Mouse (Mus musculus) frontal cortex, postnatal 25 days (tissue): ENCODE data around the gene Ccnf.

Source experiments
- DNase-seq, 2 experiments: peaks; one replicate each; pipeline ENCODE4 v3.0.0; 2022; ENCODE audit warnings: low spot score in 2 of 2

Gene Ccnf

DNA sequence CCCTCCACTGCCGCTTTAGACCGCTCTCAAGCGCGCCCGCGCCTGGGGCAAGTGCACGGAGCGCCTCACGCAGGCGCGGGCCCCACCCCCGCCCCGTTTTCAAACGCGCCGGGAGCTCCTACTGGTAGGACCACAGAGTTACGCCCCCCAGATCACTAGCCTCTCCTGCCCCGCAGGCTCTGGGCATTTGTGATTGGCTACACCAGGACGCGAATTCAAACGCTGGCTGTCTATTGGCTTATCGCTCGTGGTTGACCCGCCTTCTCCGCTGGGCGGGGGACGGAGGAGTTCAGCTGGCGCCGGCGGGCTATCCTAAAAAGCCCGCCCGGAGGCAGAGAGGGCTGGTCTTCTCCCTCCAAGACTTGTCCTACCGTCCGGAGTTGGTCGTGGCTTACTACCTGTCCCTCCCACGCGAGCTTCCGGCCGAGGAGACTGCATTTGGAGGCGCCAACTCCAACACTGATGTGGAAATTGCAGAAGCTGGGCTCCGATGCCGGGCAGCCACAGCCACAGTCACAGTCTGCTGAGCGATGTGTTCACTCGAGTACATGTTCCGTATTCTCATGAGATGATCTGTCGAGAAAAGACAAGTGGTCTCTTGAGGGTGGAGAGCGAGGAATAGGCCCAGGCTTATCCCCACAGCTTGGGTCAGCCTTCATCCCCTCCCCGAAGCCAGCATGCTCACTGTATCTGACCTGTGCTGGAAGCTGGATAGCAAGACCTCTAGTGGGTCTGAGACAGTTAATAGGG is at the start of gene Ccnf:
Gene Ccnf, minus strand, starts transcription at position 165 of the 750 bp plus-strand sequence.
- DNase-seq: peak; percentile 82 to 94

GRCm38 (mm10) chr17:24300651-24301050 is 49.4 kb upstream of the Ccnf start:
- DNase-seq: no peak

GRCm38 (mm10) chr17:24289338-24289737 is 38.1 kb upstream of the Ccnf start:
- no peak for DNase-seq

GRCm38 (mm10) chr17:24288477-24288876 is 37.2 kb upstream of the Ccnf start:
- DNase-seq: no peak

DNA sequence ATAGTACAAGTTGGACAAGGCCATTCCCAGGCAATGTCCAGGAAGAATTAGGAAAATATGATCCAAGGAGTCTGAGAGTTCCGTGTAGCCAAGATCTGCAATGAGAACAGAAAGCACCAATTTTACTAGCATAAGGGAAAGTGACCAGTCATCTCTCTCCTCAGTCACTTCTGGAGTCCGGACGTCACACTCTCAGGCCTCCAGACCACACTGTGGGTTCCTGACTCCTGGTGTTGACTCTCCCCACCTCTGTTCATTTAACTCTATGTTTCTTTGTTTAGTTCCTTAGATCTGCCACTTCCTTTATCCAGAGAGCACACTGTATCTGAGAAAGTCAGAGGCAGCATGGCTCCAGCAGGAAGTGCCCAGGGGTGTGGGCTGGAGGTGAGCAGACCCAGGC is 34.4 kb upstream of the Ccnf start:
- DNase-seq: no peak

GRCm38 (mm10) chr17:24283266-24283818 is 32.1 kb upstream of the Ccnf start:
- DNase-seq: no peak

GRCm38 (mm10) chr17:24282637-24283036 is 31.4 kb upstream of the Ccnf start:
- DNase-seq: no peak

- DNase-seq: no peak
These were observed 28.6 kb upstream of the Ccnf start for GRCm38 (mm10) chr17:24279907-24280306.

DNA sequence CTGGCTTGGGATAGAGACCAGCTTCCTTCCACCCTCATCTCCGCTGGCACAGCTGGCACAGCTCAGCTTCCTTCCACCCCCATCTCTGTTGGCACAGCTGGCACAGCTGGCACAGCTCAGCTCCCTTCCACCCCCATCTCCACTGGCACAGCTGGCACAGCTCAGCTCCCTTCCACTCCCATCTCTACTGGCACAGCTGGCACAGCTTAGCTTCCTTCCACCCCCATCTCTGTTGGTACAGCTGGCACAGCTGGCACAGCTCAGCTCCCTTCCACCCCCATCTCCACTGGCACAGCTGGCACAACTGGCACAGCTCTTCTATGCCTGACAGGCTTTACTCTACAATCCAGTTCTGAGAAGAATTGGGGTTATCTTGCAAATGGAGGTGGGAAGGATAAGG is 15.8 kb upstream of the Ccnf start:
- no peak for DNase-seq

GRCm38 (mm10) chr17:24264766-24265165 is 13.5 kb upstream of the Ccnf start:
- DNase-seq: no peak

- DNase-seq: no peak
These were observed 9.2 kb upstream of the Ccnf start for GRCm38 (mm10) chr17:24260516-24260915.

- no peak for DNase-seq
These were observed 8.4 kb upstream of the Ccnf start for GRCm38 (mm10) chr17:24259702-24260101.

GRCm38 (mm10) chr17:24258981-24259380 is 7.7 kb upstream of the Ccnf start:
- DNase-seq: no peak

- no peak for DNase-seq
These were observed 1.0 kb upstream of the Ccnf start for GRCm38 (mm10) chr17:24252329-24252728.

DNA sequence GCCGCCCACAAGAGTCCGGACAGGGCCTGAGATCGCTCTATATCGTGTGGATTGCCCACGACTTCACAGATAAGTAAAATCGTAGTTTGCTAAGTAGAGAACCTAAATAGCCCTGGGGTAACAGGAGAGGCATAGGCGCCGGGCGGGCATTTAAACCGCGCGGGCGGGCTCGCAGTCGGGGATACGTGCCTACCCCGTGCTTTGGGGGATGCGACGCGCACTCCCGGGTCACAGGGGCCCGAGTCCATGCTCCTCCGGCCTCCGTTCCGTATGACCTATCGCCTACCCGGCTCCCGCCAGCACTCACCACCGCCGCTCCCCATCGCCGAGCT is 330 bp downstream of the Ccnf start:
- no peak for DNase-seq

GRCm38 (mm10) chr17:24248641-24249040 is 2.6 kb downstream of the Ccnf start:
- DNase-seq: no peak

- DNase-seq: no peak
These were observed 7.2 kb downstream of the Ccnf start for GRCm38 (mm10) chr17:24244061-24244460.

- DNase-seq: peak in 1 of 2 experiments; percentile 15
These were observed 7.8 kb downstream of the Ccnf start for GRCm38 (mm10) chr17:24243311-24243969.

GRCm38 (mm10) chr17:24236921-24237320 is 14.4 kb downstream of the Ccnf start:
- DNase-seq: no peak

DNA sequence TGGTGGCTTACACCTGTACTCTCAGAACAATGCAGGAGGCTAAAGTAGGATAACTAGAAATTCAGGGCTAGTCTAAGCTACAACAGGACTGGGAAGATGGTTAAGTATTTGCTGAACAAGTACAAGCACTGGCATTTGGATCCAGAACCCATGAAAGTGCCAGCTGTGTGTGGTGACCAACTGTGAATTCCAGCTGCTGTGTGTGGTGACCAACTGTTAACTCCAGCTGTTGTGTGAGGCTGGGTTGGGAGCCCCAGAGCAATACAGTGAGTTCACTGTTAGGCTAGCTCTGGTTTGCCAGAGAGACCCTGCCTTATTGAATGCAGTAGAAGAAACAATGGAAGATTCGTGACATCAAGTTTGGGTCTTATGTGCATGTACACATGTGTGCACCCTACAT is 14.8 kb downstream of the Ccnf start:
- DNase-seq: no peak

GRCm38 (mm10) chr17:24227941-24228340 is 23.3 kb downstream of the Ccnf start:
- DNase-seq: no peak

DNA sequence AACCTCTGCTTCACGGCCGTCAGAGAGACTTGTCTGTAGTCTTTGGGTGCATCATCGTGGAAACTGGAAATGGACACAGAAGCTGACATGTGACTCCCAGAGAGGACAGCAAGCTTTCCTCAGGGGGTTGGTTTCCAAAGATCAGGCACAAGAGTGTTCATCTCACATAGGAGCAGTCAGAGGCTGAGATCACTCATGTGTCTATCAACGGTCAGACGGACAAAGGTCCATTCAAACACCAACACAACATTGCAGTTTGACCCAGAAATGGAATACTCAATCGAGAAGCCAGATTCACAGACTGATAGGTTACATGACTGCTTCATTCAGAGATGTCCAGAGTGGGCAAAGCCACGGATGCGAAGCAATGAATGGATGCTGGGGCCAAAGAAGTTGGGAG is 24.6 kb downstream of the Ccnf start:
- DNase-seq: no peak

- no peak for DNase-seq
These were observed 25.4 kb downstream of the Ccnf start for GRCm38 (mm10) chr17:24225851-24226250.
